Mouse (Mus musculus) midbrain, embryonic 11.5 days (tissue): ENCODE measurements around the gene Brix1. TPM values are rescaled to one million over a fixed set of nuclear protein-coding genes. Genes with fewer than 3 reads are reported as not detected.

Experiments used
- ATAC-seq: fragments of 200-750 bp; cut with Nextera tagmentation; 2 replicates; pipeline ENCODE4 v1.8.0; 2017; ENCODE audit warnings: moderate TSS enrichment, moderate library complexity; ENCODE audit not compliant: low FRiP score
- DNase-seq: peaks from one replicate; pipeline ENCODE4 v3.0.0; 2015; ENCODE audit warnings: low spot score; ENCODE audit errors: missing footprints
- H3K27ac ChIP-seq: fragments of 300-500 bp; sonication (generic); 2 replicates; pipeline ENCODE4 v1.5.1; 2014; ENCODE audit warnings: low read depth, low read length
- H3K27me3 ChIP-seq: fragments of 300-500 bp; sonication (generic); 2 replicates; pipeline ENCODE4 v1.6.1; 2014; ENCODE audit warnings: mild to moderate bottlenecking, low read length, moderate library complexity, mixed read lengths; ENCODE audit not compliant: control insufficient read depth, insufficient read depth
- H3K36me3 ChIP-seq: fragments of 300-500 bp; sonication (generic); 2 replicates; pipeline ENCODE4 v1.6.1; 2014; ENCODE audit warnings: mild to moderate bottlenecking, low read length, moderate library complexity, mixed read lengths; ENCODE audit not compliant: control insufficient read depth, insufficient read depth
- H3K4me1 ChIP-seq: fragments of 300-500 bp; sonication (generic); 2 replicates; pipeline ENCODE4 v1.6.1; 2014; ENCODE audit warnings: low read length; ENCODE audit not compliant: control insufficient read depth, insufficient read depth
- H3K4me2 ChIP-seq: fragments of 300-500 bp; sonication (generic); 2 replicates; pipeline ENCODE4 v1.6.1; 2014; ENCODE audit warnings: mild to moderate bottlenecking, moderate library complexity
- H3K4me3 ChIP-seq: fragments of 300-500 bp; sonication (generic); 2 replicates; pipeline ENCODE4 v1.5.1; 2014; ENCODE audit warnings: low read depth, low read length
- H3K9ac ChIP-seq: fragments of 300-500 bp; sonication (generic); 2 replicates; pipeline ENCODE4 v1.6.1; 2014; ENCODE audit warnings: low read length
- H3K9me3 ChIP-seq: fragments of 300-500 bp; sonication (generic); 2 replicates; pipeline ENCODE4 v1.6.1; 2016; ENCODE audit warnings: low read length; ENCODE audit not compliant: control insufficient read depth
- WGBS: fragments of 180-500 bp; shearing (Covaris S2); extraction: QIAGEN DNeasy Blood & Tissue Kit; methylation state at CpG from one replicate; pipeline ENCODE4 v1.1.7; 2014; 5-methylcytosine and 5-hydroxymethylcytosine counted together
- polyA plus RNA-seq: library from polyadenylated mRNA; unstranded; fragments of >200 nt; fragmentation: Nextera tagmentation; extraction: Ambion mirVana; gene quantifications from 2 replicates; pipeline ENCODE4 v1.2.1, GENCODE M21; 2014

The Brix1 gene
- polyA plus RNA-seq, 1 experiment from 2014 or later, result 134 TPM

DNA sequence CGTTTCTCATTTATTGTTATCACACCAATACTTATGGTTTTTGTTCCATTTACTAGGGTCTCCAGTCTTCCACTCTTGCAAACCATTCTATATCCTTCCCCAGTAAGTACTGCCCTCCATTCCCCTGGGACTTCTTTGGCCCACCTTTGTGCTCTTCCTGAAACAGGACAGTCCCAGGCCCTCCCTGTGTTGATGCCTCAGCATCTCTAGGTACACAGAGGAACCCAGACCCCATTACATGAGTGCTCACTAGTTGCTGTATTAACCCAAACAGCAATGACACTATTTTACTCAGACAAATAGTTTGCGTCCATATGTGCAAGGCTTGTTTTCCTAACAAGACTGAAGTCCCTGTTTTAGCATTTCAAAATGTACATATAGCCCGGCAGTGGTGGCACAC, 17.0 kb downstream of the Brix1 start:
- H3K4me3 ChIP-seq, result no peak overlapping the region
- 83% methylated on average over 3 of the region's 3 CpGs for WGBS
- ATAC-seq, result no peak

DNA sequence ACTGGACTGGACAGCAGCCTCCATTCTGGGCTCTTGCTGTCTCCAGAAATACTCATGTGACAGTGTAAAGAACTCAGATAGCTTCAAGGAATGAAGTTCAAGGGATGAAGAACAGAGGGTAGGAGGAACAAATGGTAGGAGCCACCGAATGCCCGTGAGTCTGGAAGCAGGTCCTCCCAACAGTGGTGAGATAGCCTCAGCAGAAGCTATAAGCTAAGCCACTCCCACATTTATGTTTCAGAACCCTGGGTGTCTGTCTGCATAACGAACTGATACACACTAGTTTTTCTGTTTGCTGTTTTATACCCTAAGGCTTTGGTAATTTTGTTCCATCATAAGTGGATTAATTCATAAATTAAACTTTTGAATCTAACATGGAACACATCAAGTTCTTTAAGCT, 21.1 kb downstream of the Brix1 start:
- peaks cover 3% of the 10 kb centered on the region; the same call in 1 of the 2 replicates for H3K36me3 ChIP-seq
- no peaks in the 10 kb centered on the region for H3K27me3 ChIP-seq
- H3K4me2 ChIP-seq, result no peak overlapping the region
- peaks cover 7% of the 10 kb centered on the region for H3K4me1 ChIP-seq
- ATAC-seq, result no peak
- no peak for DNase-seq
- no peak overlapping the region for H3K9ac ChIP-seq
- H3K4me3 ChIP-seq, result no peak overlapping the region
- H3K9me3 ChIP-seq, result no peaks in the 10 kb centered on the region
- H3K27ac ChIP-seq, result no peak overlapping the region
- WGBS, result 87% methylated on average over 3 of the region's 3 CpGs

More for the DNA sequence above, 17.0 kb downstream of the Brix1 start:
- no peaks in the 10 kb centered on the region for H3K9me3 ChIP-seq
- peaks cover 7% of the 10 kb centered on the region for H3K4me1 ChIP-seq
- H3K27ac ChIP-seq, result no peak overlapping the region
- no peaks in the 10 kb centered on the region for H3K36me3 ChIP-seq
- H3K4me2 ChIP-seq, result no peak overlapping the region
- H3K27me3 ChIP-seq, result no peaks in the 10 kb centered on the region
- peak; percentile 80 for DNase-seq
- H3K9ac ChIP-seq, result no peak overlapping the region

DNA sequence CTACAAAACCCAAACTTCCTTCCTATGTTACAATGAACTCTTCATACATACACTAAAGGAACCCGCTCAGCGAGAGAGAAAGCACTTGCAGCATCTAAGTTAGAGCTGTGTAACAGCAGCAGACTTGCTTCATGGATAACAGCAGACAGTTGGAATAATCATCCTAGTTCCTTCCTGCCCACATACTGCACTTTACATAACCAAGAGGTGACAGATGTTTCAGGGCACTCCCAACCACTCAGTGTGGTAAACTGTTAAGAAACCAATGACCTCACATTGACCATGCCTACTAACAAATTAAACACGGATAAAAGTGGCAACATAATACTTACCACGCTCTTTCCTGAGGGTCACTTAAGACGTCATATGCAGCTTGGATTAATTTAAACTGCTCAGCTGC, 22.2 kb downstream of the Brix1 start:
- WGBS, result 90% methylated on average over 5 of the region's 5 CpGs
- no peak for ATAC-seq
- Histone ChIP-seq H3K27me3 (no peaks in the 10 kb centered on the region), H3K9me3 (no peaks in the 10 kb centered on the region), H3K4me2 (no peak overlapping the region), H3K9ac (no peak overlapping the region), H3K27ac (no peak overlapping the region), H3K4me1 (peaks cover under 1% of the 10 kb centered on the region; the same call in 1 of the 2 replicates), H3K36me3 (peaks cover 3% of the 10 kb centered on the region; the same call in 1 of the 2 replicates), H3K4me3 (no peak overlapping the region)
- peak; percentile 71 for DNase-seq

DNA sequence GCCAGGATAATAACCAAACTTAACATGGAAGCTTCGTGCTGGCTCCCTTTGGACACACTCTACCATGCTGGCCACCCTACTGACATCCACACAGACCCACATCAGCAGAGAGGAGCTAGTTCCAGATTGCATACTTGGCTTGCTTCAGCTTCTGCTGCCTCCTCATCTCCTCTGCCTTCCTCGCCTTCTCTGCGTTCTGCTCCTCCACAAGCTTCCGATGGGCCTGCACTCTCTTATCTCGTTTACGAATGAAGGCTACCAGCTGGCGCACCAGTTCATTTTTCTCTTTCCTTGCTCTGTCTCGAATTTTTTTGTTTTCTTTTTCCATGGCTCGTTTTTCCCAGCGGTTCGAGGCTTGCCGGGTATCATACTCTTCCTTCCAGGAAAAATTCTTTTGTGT, 24.8 kb downstream of the Brix1 start:
- DNase-seq (no peak), ATAC-seq (no peak)
- peaks cover 3% of the 10 kb centered on the region for H3K36me3 ChIP-seq
- H3K27ac ChIP-seq, result no peak overlapping the region
- no peaks in the 10 kb centered on the region for H3K9me3 ChIP-seq
- H3K27me3 ChIP-seq, result no peaks in the 10 kb centered on the region
- no peak overlapping the region for H3K9ac ChIP-seq
- no peaks in the 10 kb centered on the region for H3K4me1 ChIP-seq
- no peak overlapping the region for H3K4me2 ChIP-seq
- 91% methylated on average over 12 of the region's 12 CpGs for WGBS
- H3K4me3 ChIP-seq, result no peak overlapping the region

DNA sequence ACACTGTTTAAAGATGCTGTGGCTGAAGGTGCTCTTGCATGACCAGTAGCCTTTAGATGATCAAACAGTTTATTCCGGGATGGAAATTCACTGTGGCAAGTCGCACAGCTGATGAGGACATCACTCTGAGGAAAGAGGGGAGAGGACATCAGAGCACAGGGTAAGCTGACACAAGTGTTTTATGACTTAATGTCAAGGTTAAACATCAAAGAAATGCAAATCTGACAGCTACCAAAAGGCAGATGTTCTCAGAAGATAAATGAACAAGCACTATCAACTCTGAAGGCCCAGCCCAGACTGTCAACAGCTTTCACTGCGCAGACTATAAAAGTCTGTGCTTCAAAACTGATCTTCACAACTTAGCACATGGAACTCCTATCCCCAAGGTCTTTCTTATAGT, 38.6 kb downstream of the Brix1 start:
- Histone ChIP-seq H3K27ac (no peak overlapping the region), H3K4me1 (no peaks in the 10 kb centered on the region), H3K9me3 (no peaks in the 10 kb centered on the region), H3K4me3 (no peak overlapping the region), H3K36me3 (peaks cover 3% of the 10 kb centered on the region; the same call in 1 of the 2 replicates), H3K27me3 (no peaks in the 10 kb centered on the region), H3K9ac (no peak overlapping the region), H3K4me2 (no peak overlapping the region)
- 76% methylated on average over 3 of the region's 3 CpGs for WGBS
- ATAC-seq (no peak), DNase-seq (peak; percentile 61)

DNA sequence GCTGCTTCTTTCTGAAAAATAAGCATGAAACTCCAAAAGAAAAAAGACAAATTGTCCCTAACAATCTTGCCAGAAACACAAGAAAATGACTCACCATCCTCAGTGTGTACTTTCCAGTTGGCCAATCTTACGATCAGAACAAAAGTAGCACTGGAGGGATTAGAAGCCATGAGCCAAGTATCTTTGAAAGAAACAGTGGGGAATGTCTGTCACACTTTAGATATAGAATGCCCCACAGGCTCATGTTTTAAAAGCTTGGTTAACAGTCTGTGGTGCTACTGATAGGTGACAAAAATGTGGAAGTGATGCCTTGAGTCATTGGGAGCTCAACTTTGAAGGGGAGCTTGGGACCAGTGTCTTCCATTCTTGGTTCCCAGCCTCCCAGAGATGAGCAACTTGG, 43.5 kb downstream of the Brix1 start:
- Histone ChIP-seq H3K36me3 (no peaks in the 10 kb centered on the region), H3K4me1 (no peaks in the 10 kb centered on the region), H3K9ac (no peak overlapping the region), H3K27ac (no peak overlapping the region), H3K9me3 (no peaks in the 10 kb centered on the region), H3K4me3 (no peak overlapping the region), H3K27me3 (no peaks in the 10 kb centered on the region), H3K4me2 (no peak overlapping the region)
- ATAC-seq (no peak), DNase-seq (no peak)
- 77% methylated on average over 1 of the region's 1 CpGs for WGBS

DNA sequence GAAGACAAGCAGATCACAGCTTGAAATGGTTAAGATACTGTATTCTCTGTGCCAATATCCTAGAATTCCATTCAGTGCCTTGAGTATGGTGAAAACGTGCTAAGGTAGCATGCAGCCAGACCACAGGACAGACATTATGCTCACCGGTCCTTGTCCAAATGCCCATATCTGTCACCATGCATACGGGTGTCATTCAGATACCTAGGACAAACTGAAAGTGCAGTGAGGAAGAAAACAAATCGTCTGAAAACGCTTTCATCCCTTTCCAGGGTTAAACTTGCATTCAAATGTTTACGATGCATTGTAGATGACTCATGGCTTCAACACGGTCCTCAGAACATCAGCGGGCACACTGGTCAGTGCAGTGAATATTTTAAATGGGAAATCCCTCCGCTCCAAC, 44.3 kb downstream of the Brix1 start:
- Histone ChIP-seq H3K4me3 (no peak overlapping the region), H3K4me2 (no peak overlapping the region), H3K9ac (no peak overlapping the region), H3K27me3 (no peaks in the 10 kb centered on the region), H3K27ac (no peak overlapping the region), H3K36me3 (no peaks in the 10 kb centered on the region), H3K9me3 (no peaks in the 10 kb centered on the region), H3K4me1 (no peaks in the 10 kb centered on the region)
- 89% methylated on average over 9 of the region's 9 CpGs for WGBS
- peak; percentile 62 for DNase-seq
- ATAC-seq, result no peak

DNA sequence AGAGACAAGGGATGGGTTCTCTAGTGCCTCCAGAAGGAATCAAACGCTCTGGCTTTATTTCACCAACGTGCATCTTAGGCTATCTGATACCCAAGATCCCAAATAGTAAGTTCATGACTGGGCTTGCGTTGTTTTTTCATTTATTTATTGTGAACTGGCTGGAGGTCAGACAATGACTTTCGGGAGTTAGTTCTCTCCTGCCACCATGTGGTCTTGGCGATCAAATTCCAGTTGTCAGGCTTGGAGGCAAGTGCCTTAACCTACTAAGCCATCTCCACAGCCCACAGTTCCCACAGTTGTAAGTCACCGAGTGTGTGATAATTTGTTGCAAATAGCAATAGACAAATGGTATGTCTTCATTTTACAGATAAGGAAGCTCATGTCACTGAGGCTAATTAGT, 45.8 kb downstream of the Brix1 start:
- Histone ChIP-seq H3K36me3 (no peaks in the 10 kb centered on the region), H3K4me3 (no peak overlapping the region), H3K4me2 (no peak overlapping the region), H3K27ac (no peak overlapping the region), H3K4me1 (no peaks in the 10 kb centered on the region), H3K27me3 (no peaks in the 10 kb centered on the region), H3K9ac (no peak overlapping the region), H3K9me3 (no peaks in the 10 kb centered on the region)
- DNase-seq (peak; percentile 28), ATAC-seq (no peak)
- 82% methylated on average over 6 of the region's 6 CpGs for WGBS

DNA sequence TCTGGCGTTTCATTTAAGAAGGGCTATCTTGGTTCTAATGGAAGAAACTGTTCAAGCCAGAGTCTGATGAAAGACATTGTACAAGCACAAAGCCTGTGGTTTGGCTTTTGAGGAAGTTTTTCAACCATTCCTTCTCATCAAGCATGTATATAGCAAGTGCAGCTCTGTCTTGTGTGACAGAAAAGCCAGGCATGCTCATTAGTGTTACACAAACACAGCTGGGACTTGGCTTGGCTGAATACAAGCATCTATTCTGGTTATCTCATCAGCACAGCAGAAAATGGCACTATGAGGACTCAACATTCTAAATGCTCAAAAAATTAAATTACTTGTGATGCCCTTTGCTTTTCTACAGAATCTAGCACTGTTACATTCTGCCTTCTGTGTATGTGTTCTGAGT, 48.9 kb downstream of the Brix1 start:
- H3K9me3 ChIP-seq, result no peaks in the 10 kb centered on the region
- H3K36me3 ChIP-seq, result no peaks in the 10 kb centered on the region
- DNase-seq (no peak), ATAC-seq (no peak)
- no peaks in the 10 kb centered on the region for H3K4me1 ChIP-seq
- no peak overlapping the region for H3K4me3 ChIP-seq
- H3K4me2 ChIP-seq, result no peak overlapping the region
- H3K27me3 ChIP-seq, result no peaks in the 10 kb centered on the region
- H3K27ac ChIP-seq, result no peak overlapping the region
- WGBS, result 89% methylated on average over 1 of the region's 1 CpGs
- no peak overlapping the region for H3K9ac ChIP-seq
